Mouse (Mus musculus) C2C12 (cell line): ENCODE measurements around the gene Arrdc2. TPM values are rescaled to one million over a fixed set of nuclear protein-coding genes. Genes with fewer than 3 reads are reported as not detected.

ENCODE experiments used
- H3K27me3 ChIP-seq: one replicate; pipeline ENCODE4 v1.6.1; 2011; ENCODE audit not compliant: control insufficient read depth, insufficient read depth, insufficient read length
- H3K36me3 ChIP-seq: one replicate; pipeline ENCODE4 v1.6.1; 2011; ENCODE audit not compliant: control insufficient read depth, insufficient read depth
- H3K4me3 ChIP-seq: one replicate; pipeline ENCODE4 v1.5.1; 2011; ENCODE audit warnings: mild to moderate bottlenecking, control low read depth; ENCODE audit not compliant: poor library complexity, insufficient read depth, severe bottlenecking
- H3K79me2 ChIP-seq: one replicate; pipeline ENCODE4 v1.6.1; 2011; ENCODE audit not compliant: control insufficient read depth, insufficient read depth
- H3K79me3 ChIP-seq: one replicate; pipeline ENCODE4 v1.6.1; 2011; ENCODE audit warnings: low read depth, control low read depth
- H3ac ChIP-seq: one replicate; pipeline ENCODE3; 2011; ENCODE audit warnings: low read depth; ENCODE audit not compliant: control insufficient read depth, insufficient read length
- CEBPB ChIP-seq: IDR thresholded peaks from one replicate; pipeline ENCODE4 v1.6.1; 2011; ENCODE audit warnings: low read depth, mild to moderate bottlenecking, control low read depth, moderate library complexity
- CTCF ChIP-seq: IDR thresholded peaks from one replicate; pipeline ENCODE4 v1.5.1; 2011; ENCODE audit not compliant: control insufficient read depth, insufficient read depth, insufficient read length
- FOSL1 ChIP-seq: IDR thresholded peaks from one replicate; pipeline ENCODE4 v1.8.0; 2011; ENCODE audit warnings: mild to moderate bottlenecking, low read length; ENCODE audit not compliant: poor library complexity, insufficient read depth, severe bottlenecking
- MAX ChIP-seq: IDR thresholded peaks from one replicate; pipeline ENCODE4 v1.6.1; 2011; ENCODE audit warnings: mild to moderate bottlenecking, control low read depth
- MYOD1 ChIP-seq: IDR thresholded peaks from one replicate; pipeline ENCODE4 v1.6.1; 2011; ENCODE audit warnings: low read depth; ENCODE audit not compliant: control insufficient read depth, insufficient read length
- MYOG ChIP-seq: IDR thresholded peaks from one replicate; pipeline ENCODE4 v1.6.1; 2011; ENCODE audit not compliant: control insufficient read depth, insufficient read length; ENCODE audit errors: extremely low read depth
- USF1 ChIP-seq: IDR thresholded peaks from one replicate; pipeline ENCODE4 v1.6.1; 2011; ENCODE audit warnings: low read depth, mild to moderate bottlenecking, control low read depth, moderate library complexity
- polyA plus RNA-seq: library from polyadenylated mRNA; unstranded; fragments of >200 nt; fragmentation: generic; extraction: Trizol; gene quantifications from one replicate; pipeline ENCODE4 v1.2.1, GENCODE M21; 2012; ENCODE audit warnings: missing spikeins

Gene Arrdc2
- polyA plus RNA-seq, 1 experiment, result 4.4 TPM

- no peak overlapping the region for H3K4me3 ChIP-seq
- TF ChIP-seq MYOD1 (no peak), FOSL1 (no peak), CEBPB (no peak), USF1 (no peak)
- no peaks in the 10 kb centered on the region for H3K27me3 ChIP-seq
- no peaks in the 10 kb centered on the region for H3K36me3 ChIP-seq
- no peaks in the 10 kb centered on the region for H3K79me3 ChIP-seq
- no peak overlapping the region for H3ac ChIP-seq
- H3K79me2 ChIP-seq, result peaks cover 18% of the 10 kb centered on the region
Measured at GRCm38 (mm10) chr8:70802786-70803510, 36.6 kb downstream of the Arrdc2 start.

GRCm38 (mm10) chr8:70801830-70802229, 37.7 kb downstream of the Arrdc2 start:
- TF ChIP-seq MYOD1 (peak; percentile 91), USF1 (no peak), CEBPB (no peak), MYOG (no peak), FOSL1 (peak; percentile 75), CTCF (no peak)
- H3K79me2 ChIP-seq, result peaks cover 18% of the 10 kb centered on the region
- no peaks in the 10 kb centered on the region for H3K27me3 ChIP-seq
- no peaks in the 10 kb centered on the region for H3K36me3 ChIP-seq
- H3ac ChIP-seq, result no peak overlapping the region
- H3K4me3 ChIP-seq, result no peak overlapping the region
- H3K79me3 ChIP-seq, result no peaks in the 10 kb centered on the region

- H3K27me3 ChIP-seq, result no peaks in the 10 kb centered on the region
- TF ChIP-seq MYOG (no peak), CEBPB (no peak), USF1 (no peak), MYOD1 (peak; percentile 50)
Measured at GRCm38 (mm10) chr8:70801156-70801555, 38.4 kb downstream of the Arrdc2 start.

GRCm38 (mm10) chr8:70800648-70801047, 38.9 kb downstream of the Arrdc2 start:
- Histone ChIP-seq H3ac (no peak overlapping the region), H3K79me2 (peaks cover 18% of the 10 kb centered on the region), H3K4me3 (no peak overlapping the region), H3K27me3 (no peaks in the 10 kb centered on the region), H3K36me3 (no peaks in the 10 kb centered on the region), H3K79me3 (no peaks in the 10 kb centered on the region)
- TF ChIP-seq USF1, result no peak
- no peak for TF ChIP-seq FOSL1
- no peak for TF ChIP-seq CTCF
- no peak for TF ChIP-seq MAX
- TF ChIP-seq MYOD1, result no peak
- TF ChIP-seq MYOG, result no peak
- no peak for TF ChIP-seq CEBPB

More at GRCm38 (mm10) chr8:70801156-70801555, 38.4 kb downstream of the Arrdc2 start:
- Histone ChIP-seq H3ac (no peak overlapping the region), H3K79me2 (peaks cover 18% of the 10 kb centered on the region), H3K4me3 (no peak overlapping the region), H3K36me3 (no peaks in the 10 kb centered on the region), H3K79me3 (no peaks in the 10 kb centered on the region)

GRCm38 (mm10) chr8:70798281-70798680, 41.2 kb downstream of the Arrdc2 start:
- H3K79me3 ChIP-seq, result no peaks in the 10 kb centered on the region
- H3ac ChIP-seq, result no peak overlapping the region
- TF ChIP-seq MYOD1 (no peak), USF1 (no peak), CEBPB (no peak), MYOG (no peak), MAX (no peak), CTCF (no peak), FOSL1 (no peak)
- no peaks in the 10 kb centered on the region for H3K27me3 ChIP-seq
- H3K79me2 ChIP-seq, result peaks cover 11% of the 10 kb centered on the region
- no peaks in the 10 kb centered on the region for H3K36me3 ChIP-seq
- no peak overlapping the region for H3K4me3 ChIP-seq
